Mouse (Mus musculus): ENCODE data around the gene Mov10l1. TPM values are rescaled to one million over a fixed set of nuclear protein-coding genes. Genes with fewer than 3 reads are reported as not detected.

Gene Mov10l1
- polyA plus RNA-seq, 1 experiment from 2014 or later = not detected

- Histone ChIP-seq H3K9me3 (replicated peaks; ENCODE audit: control insufficient read depth, low read length, poor library complexity, severe bottlenecking) (no peaks in the 10 kb centered on the region), H3K9ac (ENCODE audit: low read depth, low read length) (no peak overlapping the region), H3K36me3 (ENCODE audit: control insufficient read depth, insufficient read depth, low read length) (no peaks in the 10 kb centered on the region), H3K27ac (ENCODE audit: low read length) (no peak overlapping the region), H3K4me2 (ENCODE audit: low read length) (no peak overlapping the region), H3K4me1 (ENCODE audit: control insufficient read depth, insufficient read depth, low read length) (no peaks in the 10 kb centered on the region), H3K4me3 (ENCODE audit: low read depth, low read length) (no peak overlapping the region), H3K27me3 (ENCODE audit: control insufficient read depth, insufficient read depth, low read depth, low read length) (no peaks in the 10 kb centered on the region)
- 78% methylated on average over 2 of the region's 2 CpGs for WGBS
- no peak for ATAC-seq
Observed at GRCm38 (mm10) chr15:89000367-89000766, 17.7 kb downstream of the Mov10l1 start.

- Histone ChIP-seq H3K4me2 (ENCODE audit: low read length) (no peak overlapping the region), H3K9ac (ENCODE audit: low read depth, low read length) (no peak overlapping the region), H3K36me3 (ENCODE audit: control insufficient read depth, insufficient read depth, low read length) (no peaks in the 10 kb centered on the region), H3K9me3 (replicated peaks; ENCODE audit: control insufficient read depth, low read length, poor library complexity, severe bottlenecking) (no peaks in the 10 kb centered on the region), H3K27me3 (ENCODE audit: control insufficient read depth, insufficient read depth, low read depth, low read length) (no peaks in the 10 kb centered on the region), H3K27ac (ENCODE audit: low read length) (no peak overlapping the region), H3K4me1 (ENCODE audit: control insufficient read depth, insufficient read depth, low read length) (no peaks in the 10 kb centered on the region), H3K4me3 (ENCODE audit: low read depth, low read length) (no peak overlapping the region)
- WGBS = 62% methylated on average over 3 of the region's 3 CpGs
- ATAC-seq = no peak
Observed at GRCm38 (mm10) chr15:89001245-89001644, 18.5 kb downstream of the Mov10l1 start.

DNA sequence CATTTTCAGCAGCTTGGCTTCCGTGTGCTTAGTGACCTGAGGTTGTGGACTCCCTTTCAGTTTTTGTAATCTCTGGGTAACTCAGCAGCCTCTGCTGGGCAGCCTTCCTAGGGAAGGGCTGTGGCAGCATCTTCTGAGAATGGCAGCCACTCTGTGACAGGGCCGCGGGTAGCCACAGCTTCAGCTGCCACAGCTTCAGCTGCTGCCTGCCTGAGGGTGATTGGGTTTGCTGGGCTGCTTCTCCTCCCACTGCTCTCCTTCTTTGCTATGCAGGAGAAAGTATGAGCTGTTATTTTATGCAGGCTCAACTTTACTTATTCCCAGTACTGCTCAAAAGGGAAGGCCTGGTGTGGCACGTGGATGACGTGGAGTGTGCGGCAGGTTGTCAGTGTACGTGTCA lies 24.3 kb downstream of the Mov10l1 start:
- Histone ChIP-seq H3K4me1 (ENCODE audit: control insufficient read depth, insufficient read depth, low read length) (no peaks in the 10 kb centered on the region), H3K27me3 (ENCODE audit: control insufficient read depth, insufficient read depth, low read depth, low read length) (no peaks in the 10 kb centered on the region), H3K36me3 (ENCODE audit: control insufficient read depth, insufficient read depth, low read length) (no peaks in the 10 kb centered on the region), H3K27ac (ENCODE audit: low read length) (no peak overlapping the region), H3K4me3 (ENCODE audit: low read depth, low read length) (no peak overlapping the region), H3K4me2 (ENCODE audit: low read length) (no peak overlapping the region), H3K9me3 (replicated peaks; ENCODE audit: control insufficient read depth, low read length, poor library complexity, severe bottlenecking) (no peaks in the 10 kb centered on the region), H3K9ac (ENCODE audit: low read depth, low read length) (no peak overlapping the region)
- ATAC-seq = no peak
- WGBS = 88% methylated on average over 7 of the region's 7 CpGs

DNA sequence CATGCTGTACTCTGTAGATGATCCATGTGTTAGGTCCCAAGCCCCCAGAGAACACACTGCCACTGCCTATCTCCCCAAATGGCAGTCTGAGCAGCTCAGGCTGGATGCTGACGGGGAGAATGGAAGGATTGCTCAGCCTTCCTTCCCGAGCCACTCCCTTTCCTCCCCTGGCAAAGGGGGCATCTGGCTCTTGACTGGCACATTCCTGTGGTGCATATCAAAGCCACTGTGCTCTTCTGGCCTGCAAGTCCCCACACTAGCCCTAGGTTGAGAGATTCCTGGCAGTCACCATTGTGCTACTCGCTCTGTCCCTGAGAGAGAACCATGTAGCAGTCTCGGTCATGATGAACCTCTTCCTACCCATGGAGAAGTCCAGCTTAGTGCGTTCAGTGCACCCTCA lies 25.1 kb downstream of the Mov10l1 start:
- ATAC-seq = no peak
- no peaks in the 10 kb centered on the region for H3K4me1 ChIP-seq (ENCODE audit: control insufficient read depth, insufficient read depth, low read length)

DNA sequence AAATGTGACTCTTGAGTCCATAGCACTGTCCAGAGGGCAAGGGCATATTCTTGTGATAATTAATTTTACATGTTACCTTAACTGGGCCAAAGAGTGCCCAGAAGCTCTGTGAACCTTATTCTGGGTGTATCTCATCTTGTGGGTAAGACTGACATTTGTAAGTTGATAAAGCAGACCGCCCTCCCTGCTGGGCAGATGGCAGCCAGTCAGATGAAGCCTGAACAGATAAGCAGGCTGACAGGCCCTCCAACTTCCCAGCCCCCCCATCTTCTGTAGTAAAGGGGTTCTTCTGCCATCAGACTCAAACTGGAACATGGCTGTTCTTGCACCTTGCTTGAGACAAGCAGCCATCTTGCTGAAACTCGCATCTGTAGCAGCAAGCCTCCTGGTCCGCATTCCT lies 34.0 kb downstream of the Mov10l1 start:
- 90% methylated on average over 3 of the region's 3 CpGs for WGBS
- no peak for ATAC-seq
- H3K4me3 ChIP-seq (ENCODE audit: low read depth, low read length) = no peak overlapping the region

More for the DNA sequence above, 25.1 kb downstream of the Mov10l1 start:
- Histone ChIP-seq H3K9me3 (replicated peaks; ENCODE audit: control insufficient read depth, low read length, poor library complexity, severe bottlenecking) (no peaks in the 10 kb centered on the region), H3K36me3 (ENCODE audit: control insufficient read depth, insufficient read depth, low read length) (no peaks in the 10 kb centered on the region), H3K4me3 (ENCODE audit: low read depth, low read length) (no peak overlapping the region), H3K27ac (ENCODE audit: low read length) (no peak overlapping the region), H3K27me3 (ENCODE audit: control insufficient read depth, insufficient read depth, low read depth, low read length) (no peaks in the 10 kb centered on the region), H3K9ac (ENCODE audit: low read depth, low read length) (no peak overlapping the region), H3K4me2 (ENCODE audit: low read length) (no peak overlapping the region)
- 88% methylated on average over 5 of the region's 5 CpGs for WGBS

DNA sequence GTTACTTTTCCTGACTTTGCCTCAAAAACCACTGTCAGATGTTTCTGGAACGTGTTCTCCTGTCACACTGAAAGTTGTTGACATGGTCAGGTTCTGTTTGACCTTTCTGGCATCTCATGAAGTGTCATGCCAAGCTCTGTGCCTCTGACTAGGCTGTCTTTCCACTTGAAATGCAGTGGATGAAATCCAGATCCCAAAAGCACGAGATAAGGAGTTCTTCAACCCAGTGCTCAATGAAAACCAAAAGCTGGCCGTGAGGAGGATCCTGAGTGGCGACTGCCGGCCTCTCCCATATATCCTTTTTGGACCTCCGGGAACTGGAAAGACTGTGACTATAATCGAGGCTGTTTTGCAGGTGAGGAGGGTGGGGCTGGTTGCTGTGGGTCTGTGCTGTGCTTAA lies 37.4 kb downstream of the Mov10l1 start:
- H3K4me1 ChIP-seq (ENCODE audit: control insufficient read depth, insufficient read depth, low read length) = no peaks in the 10 kb centered on the region
- H3K27me3 ChIP-seq (ENCODE audit: control insufficient read depth, insufficient read depth, low read depth, low read length) = no peaks in the 10 kb centered on the region
- no peak overlapping the region for H3K4me3 ChIP-seq (ENCODE audit: low read depth, low read length)
- no peak overlapping the region for H3K27ac ChIP-seq (ENCODE audit: low read length)
- H3K36me3 ChIP-seq (ENCODE audit: control insufficient read depth, insufficient read depth, low read length) = no peaks in the 10 kb centered on the region
- H3K9me3 ChIP-seq (replicated peaks; ENCODE audit: control insufficient read depth, low read length, poor library complexity, severe bottlenecking) = no peaks in the 10 kb centered on the region
- no peak for ATAC-seq
- H3K4me2 ChIP-seq (ENCODE audit: low read length) = no peak overlapping the region
- 86% methylated on average over 7 of the region's 7 CpGs for WGBS
- H3K9ac ChIP-seq (ENCODE audit: low read depth, low read length) = no peak overlapping the region

More for the DNA sequence above, 34.0 kb downstream of the Mov10l1 start:
- no peaks in the 10 kb centered on the region for H3K27me3 ChIP-seq (ENCODE audit: control insufficient read depth, insufficient read depth, low read depth, low read length)
- H3K9me3 ChIP-seq (replicated peaks; ENCODE audit: control insufficient read depth, low read length, poor library complexity, severe bottlenecking) = no peaks in the 10 kb centered on the region
- H3K9ac ChIP-seq (ENCODE audit: low read depth, low read length) = no peak overlapping the region
- no peak overlapping the region for H3K27ac ChIP-seq (ENCODE audit: low read length)
- H3K4me2 ChIP-seq (ENCODE audit: low read length) = no peak overlapping the region
- no peaks in the 10 kb centered on the region for H3K4me1 ChIP-seq (ENCODE audit: control insufficient read depth, insufficient read depth, low read length)
- H3K36me3 ChIP-seq (ENCODE audit: control insufficient read depth, insufficient read depth, low read length) = no peaks in the 10 kb centered on the region

DNA sequence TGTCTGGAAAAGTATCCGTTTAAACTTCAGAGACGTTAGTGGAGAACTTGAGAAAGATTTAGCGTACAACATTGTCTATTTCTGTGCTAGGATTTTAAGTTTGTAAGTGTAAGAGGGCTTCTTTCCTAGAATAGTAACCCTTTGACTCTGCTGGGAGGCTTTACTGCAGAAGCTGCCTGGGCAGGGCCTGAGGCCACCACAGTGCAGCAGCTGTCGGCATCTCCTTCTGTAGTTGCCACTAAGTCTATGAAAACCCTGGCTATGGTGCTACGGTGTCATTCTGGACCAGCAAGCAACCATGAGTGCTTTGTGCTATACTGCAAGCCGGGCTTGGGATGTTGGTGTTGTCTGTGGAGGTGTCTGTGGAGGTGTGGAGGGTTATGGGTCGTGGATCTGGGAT lies 37.8 kb downstream of the Mov10l1 start:
- ATAC-seq = no peak
- H3K4me3 ChIP-seq (ENCODE audit: low read depth, low read length) = no peak overlapping the region
- H3K27ac ChIP-seq (ENCODE audit: low read length) = no peak overlapping the region
- WGBS = 81% methylated on average over 7 of the region's 7 CpGs
- H3K36me3 ChIP-seq (ENCODE audit: control insufficient read depth, insufficient read depth, low read length) = no peaks in the 10 kb centered on the region
- no peaks in the 10 kb centered on the region for H3K4me1 ChIP-seq (ENCODE audit: control insufficient read depth, insufficient read depth, low read length)
- H3K9me3 ChIP-seq (replicated peaks; ENCODE audit: control insufficient read depth, low read length, poor library complexity, severe bottlenecking) = no peaks in the 10 kb centered on the region
- H3K4me2 ChIP-seq (ENCODE audit: low read length) = no peak overlapping the region
- no peak overlapping the region for H3K9ac ChIP-seq (ENCODE audit: low read depth, low read length)
- H3K27me3 ChIP-seq (ENCODE audit: control insufficient read depth, insufficient read depth, low read depth, low read length) = no peaks in the 10 kb centered on the region

- Histone ChIP-seq H3K27ac (ENCODE audit: low read length) (no peak overlapping the region), H3K9me3 (replicated peaks; ENCODE audit: control insufficient read depth, low read length, poor library complexity, severe bottlenecking) (0 out of 2 replicates have a peak, but pooled peaks cover 5% of the 10 kb centered on the region), H3K4me3 (ENCODE audit: low read depth, low read length) (no peak overlapping the region), H3K36me3 (ENCODE audit: control insufficient read depth, insufficient read depth, low read length) (no peaks in the 10 kb centered on the region), H3K4me2 (ENCODE audit: low read length) (no peak overlapping the region), H3K27me3 (ENCODE audit: control insufficient read depth, insufficient read depth, low read depth, low read length) (no peaks in the 10 kb centered on the region), H3K4me1 (ENCODE audit: control insufficient read depth, insufficient read depth, low read length) (no peaks in the 10 kb centered on the region), H3K9ac (ENCODE audit: low read depth, low read length) (no peak overlapping the region)
- ATAC-seq = no peak
- 77% methylated on average over 5 of the region's 5 CpGs for WGBS
Observed at GRCm38 (mm10) chr15:89044381-89044780, 61.7 kb downstream of the Mov10l1 start.

DNA sequence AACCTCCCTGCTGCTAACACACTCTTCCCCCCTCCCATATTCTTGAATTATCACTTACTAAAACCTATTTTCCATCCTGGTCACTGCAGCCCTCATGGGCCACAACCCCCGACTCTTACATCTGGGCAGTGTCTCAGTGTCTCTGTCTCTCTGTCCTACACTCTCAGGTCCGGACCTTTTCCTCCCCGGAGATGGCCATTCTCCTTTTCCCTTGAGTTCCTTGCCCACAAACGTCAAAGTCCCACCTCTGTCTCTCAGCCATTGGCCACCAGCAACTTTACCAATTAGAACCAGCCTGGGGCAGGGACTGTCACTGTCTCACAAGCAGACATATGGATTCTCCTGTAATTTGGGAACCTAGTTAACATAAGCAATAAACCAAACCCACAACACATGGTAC lies 63.6 kb downstream of the Mov10l1 start:
- H3K9ac ChIP-seq (ENCODE audit: low read depth, low read length) = no peak overlapping the region
- no peaks in the 10 kb centered on the region for H3K4me1 ChIP-seq (ENCODE audit: control insufficient read depth, insufficient read depth, low read length)
- 77% methylated on average over 4 of the region's 4 CpGs for WGBS
- no peak for ATAC-seq
- no peaks in the 10 kb centered on the region for H3K27me3 ChIP-seq (ENCODE audit: control insufficient read depth, insufficient read depth, low read depth, low read length)
- H3K36me3 ChIP-seq (ENCODE audit: control insufficient read depth, insufficient read depth, low read length) = no peaks in the 10 kb centered on the region
- no peak overlapping the region for H3K27ac ChIP-seq (ENCODE audit: low read length)
- no peak overlapping the region for H3K4me2 ChIP-seq (ENCODE audit: low read length)
- H3K9me3 ChIP-seq (replicated peaks; ENCODE audit: control insufficient read depth, low read length, poor library complexity, severe bottlenecking) = 0 out of 2 replicates have a peak, but pooled peaks cover 5% of the 10 kb centered on the region
- H3K4me3 ChIP-seq (ENCODE audit: low read depth, low read length) = no peak overlapping the region

All from midbrain, embryonic 16.5 days (tissue).